Mouse (Mus musculus) v-Abl transformed pro-B cells (cell line): ENCODE measurements around the gene Herpud2.

Experiments
- in situ Hi-C, 2 experiments: fragments of 400-800 bp; cut with MboI; formaldehyde crosslinking; loops; one replicate each; pipeline ENCODE4 v1.15.1; 2025; ENCODE audit not compliant: unreplicated experiment in 2 of 2

Herpud2 gene

DNA sequence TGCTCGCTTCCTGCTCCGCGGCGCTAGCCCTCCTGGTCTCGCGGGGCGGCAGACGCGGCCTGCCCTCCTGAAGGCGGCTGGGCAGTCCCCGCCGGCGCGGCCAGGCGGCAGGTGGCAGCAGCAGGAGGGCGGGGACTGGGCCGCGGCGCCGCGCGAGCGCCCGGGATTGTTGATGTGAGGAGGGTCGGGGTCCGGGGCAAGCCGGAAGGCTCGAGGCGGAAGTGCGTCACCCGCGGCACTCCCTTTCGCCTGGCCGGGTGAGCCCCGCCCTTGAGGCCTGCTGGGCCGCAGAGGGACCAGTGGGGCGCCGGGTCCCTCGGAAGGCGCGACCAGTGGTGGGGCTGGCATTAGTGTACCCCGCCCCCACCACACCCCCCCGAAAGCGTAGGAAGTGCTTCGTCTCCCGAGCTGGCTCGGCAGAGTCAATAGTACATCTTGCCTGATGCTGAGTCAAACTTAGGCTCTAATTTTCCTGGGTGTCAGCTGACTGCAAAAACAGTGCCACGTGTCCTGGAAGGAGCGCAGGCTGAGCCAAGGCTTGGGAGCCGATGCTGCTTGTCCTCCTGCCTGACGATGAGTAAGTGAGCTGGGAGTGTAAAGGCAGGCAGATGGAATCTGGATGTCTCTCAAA lies at the start of gene Herpud2:
Herpud2 (minus strand) TSS at position 210 of the 631 bp plus-strand sequence.
- in situ Hi-C loops = loop anchor here (10.0 to 25.0 kb wide), 2 partner anchors 336 to 647 kb away; partner anchors contain the start of genes Dpy19l1 (in 1 of the 2) and Eepd1 (in 1 of the 2)

- in situ Hi-C loops = no loop called here
Measured at GRCm38 (mm10) chr9:25200987-25201386, 49.4 kb upstream of the Herpud2 start.

DNA sequence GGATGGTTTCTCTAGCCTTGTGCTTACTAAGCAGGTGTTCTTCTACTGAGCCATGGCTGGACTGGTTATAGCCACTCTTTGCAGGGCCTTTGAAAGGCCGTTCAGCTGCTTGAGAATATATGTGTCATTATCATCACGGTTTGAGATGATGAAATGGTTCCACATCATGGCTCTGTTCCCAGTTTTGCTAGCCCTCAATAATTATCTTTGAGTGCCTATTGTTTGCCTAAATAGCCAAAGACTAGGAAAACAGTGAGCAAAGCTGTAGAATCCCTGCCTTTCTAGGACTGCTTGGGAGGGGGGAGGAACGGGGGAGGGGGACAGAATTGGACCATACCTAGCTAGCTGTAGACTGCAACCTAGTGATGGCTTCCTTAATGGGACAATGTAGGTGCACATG lies 48.5 kb upstream of the Herpud2 start:
- in situ Hi-C loops = no loop called here

GRCm38 (mm10) chr9:25196746-25197145 lies 45.1 kb upstream of the Herpud2 start:
- in situ Hi-C loops = no loop called here

- in situ Hi-C loops = no loop called here
Measured at GRCm38 (mm10) chr9:25191612-25192011, 40.0 kb upstream of the Herpud2 start.

- in situ Hi-C loops = no loop called here
Measured at GRCm38 (mm10) chr9:25186501-25186900, 34.9 kb upstream of the Herpud2 start.

DNA sequence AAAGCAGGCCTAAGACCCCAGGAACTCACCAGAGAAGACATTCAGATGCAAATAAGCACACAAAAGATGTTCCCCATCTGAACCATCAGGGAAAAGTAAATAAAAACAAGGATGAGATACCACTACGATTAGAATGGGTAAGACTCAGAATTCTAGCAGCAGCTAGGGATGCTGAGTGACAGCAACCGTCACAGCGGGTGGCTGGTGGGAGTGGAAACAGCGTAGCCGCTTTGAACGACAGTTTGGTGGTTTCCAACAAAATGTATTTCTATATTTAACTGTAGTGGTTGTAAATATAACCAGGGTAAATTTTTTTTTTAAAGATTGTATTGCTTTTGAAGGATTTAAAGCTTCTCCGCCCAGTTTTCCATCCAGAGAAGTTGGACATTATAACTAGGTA lies 34.2 kb upstream of the Herpud2 start:
- in situ Hi-C loops = no loop called here

DNA sequence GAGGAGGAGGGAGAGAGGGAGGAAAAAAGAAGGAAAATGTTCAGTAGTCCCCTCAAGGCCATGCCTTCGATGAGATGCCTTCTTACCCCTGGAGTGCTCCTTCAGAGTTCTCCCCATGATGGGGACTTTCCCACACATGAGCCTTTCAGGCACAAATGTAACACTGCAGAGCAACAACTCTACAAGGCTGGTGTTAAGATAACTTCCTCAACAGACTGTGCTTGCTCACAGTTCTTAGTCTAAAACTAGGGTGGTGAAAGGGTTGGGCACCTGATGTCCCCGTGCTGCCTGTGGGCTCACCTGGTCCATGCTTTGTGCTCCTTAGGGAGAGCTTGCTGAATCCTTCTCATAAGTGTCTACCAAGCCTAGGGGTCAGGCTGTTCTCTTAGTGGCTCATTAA lies 33.0 kb upstream of the Herpud2 start:
- in situ Hi-C loops = no loop called here

DNA sequence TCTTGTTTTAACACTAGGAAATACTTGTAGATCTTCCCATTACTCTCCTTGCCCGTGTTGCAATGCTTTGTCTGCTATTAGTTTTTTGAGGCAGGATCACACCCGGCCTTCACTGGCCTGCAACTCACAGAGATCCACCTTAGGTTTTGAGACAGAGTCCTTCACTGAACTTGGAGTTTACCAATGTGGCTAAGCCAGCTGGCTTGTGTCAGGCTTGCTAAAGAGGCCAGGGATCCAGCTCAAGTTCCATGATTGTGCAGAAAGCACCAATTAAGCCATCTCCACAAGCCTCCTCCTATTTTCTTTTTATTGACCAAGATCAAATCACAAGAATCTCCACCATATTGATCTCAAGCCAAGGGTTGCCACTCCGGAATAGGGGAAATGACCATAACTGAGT lies 26.4 kb upstream of the Herpud2 start:
- in situ Hi-C loops = no loop called here

DNA sequence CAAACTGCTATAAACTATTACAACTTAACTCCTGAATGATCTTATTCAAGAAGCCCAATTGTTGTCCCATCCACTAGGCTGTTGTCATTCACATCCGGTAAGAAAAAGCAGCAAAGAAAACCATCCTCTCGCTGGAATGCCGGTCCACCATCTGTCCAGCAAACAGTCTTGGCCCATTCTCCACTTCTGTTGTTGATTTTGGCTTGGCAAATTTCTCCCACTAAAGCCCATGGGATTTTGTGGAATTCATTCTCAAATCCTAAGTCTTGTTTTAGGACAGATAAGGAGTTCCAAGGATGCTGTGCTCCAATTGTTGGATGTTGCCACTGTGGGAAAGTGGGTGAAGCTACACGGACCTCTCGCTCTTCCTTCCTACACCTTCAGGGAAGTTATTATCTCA lies 25.6 kb upstream of the Herpud2 start:
- in situ Hi-C loops = no loop called here

GRCm38 (mm10) chr9:25176562-25176961 lies 24.9 kb upstream of the Herpud2 start:
- in situ Hi-C loops = no loop called here

DNA sequence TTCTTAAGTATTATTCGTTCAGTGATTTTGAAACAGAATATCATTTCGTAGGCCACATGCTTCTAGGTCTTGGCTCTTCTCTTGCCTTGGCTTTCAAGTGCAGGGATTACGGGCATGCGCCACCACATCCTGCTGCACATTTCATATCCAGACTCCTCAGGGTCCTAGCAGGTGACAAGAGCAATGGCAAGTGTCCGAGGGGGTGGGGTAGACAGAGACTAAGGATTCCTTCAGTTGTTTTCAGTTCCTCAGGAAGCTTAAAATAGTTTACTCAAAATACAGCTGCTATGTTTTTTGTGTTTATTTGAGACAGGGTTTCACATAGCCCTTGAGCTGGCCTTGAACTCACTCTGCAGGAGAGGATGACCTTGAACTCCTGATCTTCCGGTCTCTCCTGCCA lies 24.4 kb upstream of the Herpud2 start:
- in situ Hi-C loops = no loop called here

DNA sequence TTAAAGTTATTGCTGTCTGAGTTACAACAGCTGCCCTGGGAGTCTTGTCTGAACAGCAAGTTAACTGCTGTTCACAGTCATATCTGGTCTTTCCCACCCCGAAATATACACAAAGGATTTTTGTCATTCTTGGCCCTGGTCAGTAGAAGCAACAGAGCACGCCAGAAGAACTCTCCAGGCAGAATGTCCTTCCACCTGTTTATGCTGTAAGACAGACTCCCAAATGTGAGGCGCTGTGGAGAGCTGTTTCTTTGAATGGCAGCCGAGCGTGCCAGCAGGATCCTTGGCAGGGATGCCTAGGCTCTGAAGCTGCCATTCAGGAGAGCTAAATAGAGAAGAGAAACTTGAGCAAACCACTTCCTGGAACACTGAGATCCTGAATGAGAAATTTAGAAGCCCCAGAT lies 23.4 kb upstream of the Herpud2 start:
- in situ Hi-C loops = no loop called here

DNA sequence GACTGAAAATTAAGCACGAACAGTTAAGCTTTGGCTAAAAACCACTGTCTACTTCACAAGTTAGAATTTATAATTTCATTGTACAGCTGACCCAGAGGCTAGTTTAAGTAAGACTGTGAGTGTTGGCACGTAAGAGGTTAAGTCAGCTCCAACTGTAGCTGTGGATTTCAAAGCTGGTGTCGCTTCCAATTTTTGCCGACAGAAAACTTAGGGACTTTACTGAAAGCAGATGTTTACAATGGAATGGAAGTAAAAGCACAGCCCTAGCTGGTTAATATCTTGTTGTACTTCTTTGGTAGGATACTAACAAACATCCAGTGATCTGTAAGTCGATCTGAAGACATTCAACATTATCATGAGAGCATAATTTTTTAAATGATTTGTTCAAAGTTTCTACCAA lies 23.0 kb upstream of the Herpud2 start:
- in situ Hi-C loops = loop anchor here (5.0 to 25.0 kb wide), 5 partner anchors 68 to 418 kb away; partner anchors contain the start of gene Eepd1 (in 1 of the 2)

DNA sequence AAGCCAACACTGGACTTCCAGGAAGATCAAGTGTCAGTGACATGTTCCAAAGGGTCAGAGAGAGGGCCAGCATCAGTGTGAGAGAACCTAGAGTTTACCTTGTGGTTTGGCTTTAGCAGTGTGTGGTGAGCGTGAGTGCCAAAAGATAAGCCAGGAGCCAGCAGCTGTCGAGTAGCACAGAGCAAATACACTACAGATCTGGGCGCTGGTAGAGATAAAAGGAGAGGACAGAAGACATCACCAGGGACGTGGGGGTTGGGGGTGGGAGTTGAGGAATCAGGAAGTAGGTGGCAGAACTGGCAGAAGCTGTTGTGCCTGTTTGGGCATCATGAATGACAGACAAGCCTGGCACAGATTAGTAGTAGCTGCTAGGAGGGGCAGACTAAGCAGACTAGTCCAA lies 21.6 kb upstream of the Herpud2 start:
- in situ Hi-C loops = loop anchor here (5.0 to 25.0 kb wide), 5 partner anchors 69 to 419 kb away; partner anchors contain the start of gene Eepd1 (in 1 of the 2)

DNA sequence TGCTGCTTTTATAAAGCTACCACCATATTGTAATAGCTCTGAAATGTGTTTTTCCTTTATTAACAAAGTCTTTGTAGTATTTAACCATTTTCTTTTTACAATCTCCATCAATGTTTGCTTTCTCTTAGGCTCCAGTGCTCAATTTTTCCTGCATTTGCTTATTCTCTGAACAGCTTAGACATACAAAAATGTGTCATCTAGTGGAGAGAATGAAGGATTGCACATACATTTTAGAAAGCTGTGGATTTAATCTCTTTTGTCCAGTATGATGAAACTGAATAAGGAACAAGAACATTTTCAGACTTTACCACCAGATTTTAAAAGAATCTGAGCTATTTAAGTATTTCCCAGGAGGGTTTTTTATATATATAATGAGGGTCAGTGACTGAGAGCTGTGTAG lies 18.0 kb upstream of the Herpud2 start:
- in situ Hi-C loops = loop anchor here (5.0 to 25.0 kb wide), 5 partner anchors 73 to 423 kb away; partner anchors contain the start of gene Eepd1 (in 1 of the 2)

GRCm38 (mm10) chr9:25167458-25168084 lies 16.0 kb upstream of the Herpud2 start:
- in situ Hi-C loops = loop anchor here in 1 of 2 experiments (25.0 kb wide), 1 partner anchor 320 kb away; the partner anchor contains the start of gene Eepd1

- in situ Hi-C loops = loop anchor here (5.0 to 25.0 kb wide), 3 partner anchors 324 to 653 kb away; partner anchors contain the start of genes Eepd1 (in 2 of the 2) and Dpy19l1 (in 1 of the 2)
Measured at GRCm38 (mm10) chr9:25158218-25158617, 6.6 kb upstream of the Herpud2 start.

DNA sequence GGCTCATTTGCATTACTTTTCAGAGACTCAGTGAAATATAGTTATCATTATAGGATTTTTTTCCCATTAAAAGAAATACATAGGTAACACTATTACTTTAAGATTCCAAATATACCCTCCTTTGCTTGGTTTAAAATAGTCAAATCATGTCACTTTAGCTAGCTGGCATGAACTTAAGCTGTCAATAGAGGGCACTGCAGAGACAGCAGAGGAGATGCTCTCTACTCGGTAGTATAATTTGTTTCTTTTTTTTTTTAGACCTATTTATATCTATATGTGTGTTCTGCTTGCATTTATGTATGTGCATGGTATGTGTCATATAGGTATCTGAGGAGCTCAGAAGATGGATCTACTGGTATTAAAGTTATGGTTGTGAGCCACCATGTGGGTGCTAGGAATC lies 4.8 kb upstream of the Herpud2 start:
- in situ Hi-C loops = loop anchor here (5.0 to 25.0 kb wide), 3 partner anchors 326 to 652 kb away; partner anchors contain the start of genes Eepd1 (in 2 of the 2) and Dpy19l1 (in 1 of the 2)

DNA sequence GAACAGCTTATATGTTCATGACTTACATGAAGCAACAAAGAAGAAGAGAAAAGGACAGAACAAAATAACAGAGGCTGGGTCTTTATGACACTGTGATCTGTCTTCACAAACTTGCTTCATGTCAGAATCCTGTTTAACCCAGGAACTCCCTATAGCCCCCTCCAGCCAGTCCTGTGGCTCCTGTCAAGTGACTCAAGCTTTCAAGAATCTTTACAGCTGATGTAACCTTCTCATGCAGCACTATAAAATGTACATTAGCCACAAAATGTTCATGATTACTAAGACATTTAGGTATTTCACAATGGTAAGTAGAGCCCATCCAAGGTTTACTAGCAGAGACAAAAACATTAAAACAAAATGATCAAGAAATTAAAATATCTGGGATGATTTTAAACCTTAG lies 1.4 kb upstream of the Herpud2 start:
- in situ Hi-C loops = loop anchor here (10.0 to 25.0 kb wide), 2 partner anchors 334 to 648 kb away; partner anchors contain the start of genes Dpy19l1 (in 1 of the 2) and Eepd1 (in 1 of the 2)

DNA sequence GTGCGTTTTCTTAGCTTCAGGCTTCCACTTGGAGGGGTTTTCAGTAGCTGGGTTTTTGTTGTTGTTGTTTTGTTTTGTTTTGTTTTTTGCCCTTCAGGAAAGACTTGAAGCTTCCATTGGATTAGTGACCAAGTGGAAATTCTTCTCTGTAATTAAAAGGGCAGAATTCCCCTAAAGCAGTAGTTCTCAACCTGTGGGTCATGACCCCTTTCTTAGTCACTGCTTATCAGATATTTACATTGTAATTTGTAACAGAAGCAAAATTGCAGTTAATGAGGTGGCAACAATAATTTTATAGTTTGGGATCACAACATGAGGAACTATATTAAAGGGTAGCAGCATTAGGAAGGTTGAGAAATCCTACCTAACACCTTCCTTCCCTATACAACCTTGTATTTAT lies 837 bp upstream of the Herpud2 start:
- in situ Hi-C loops = loop anchor here (10.0 to 25.0 kb wide), 2 partner anchors 335 to 648 kb away; partner anchors contain the start of genes Dpy19l1 (in 1 of the 2) and Eepd1 (in 1 of the 2)
